Mouse (Mus musculus): ENCODE results near the gene Slc34a1.

The Slc34a1 gene

GRCm38 (mm10) chr13:55398088-55398487, at the start of gene Slc34a1:
TSS of gene Slc34a1 (plus strand) at chr13:55398187.
- DNase-seq = no peak

GRCm38 (mm10) chr13:55361145-55361544, 36.8 kb upstream of the Slc34a1 start:
- no peak for DNase-seq

- no peak for DNase-seq
Observed at GRCm38 (mm10) chr13:55361974-55362452, 36.0 kb upstream of the Slc34a1 start.

GRCm38 (mm10) chr13:55362453-55363060, 35.4 kb upstream of the Slc34a1 start, which contains the start of gene Lman2:
TSS of gene Lman2 (minus strand) at chr13:55362783.
- DNase-seq = peak; percentile 92

GRCm38 (mm10) chr13:55368401-55368800, 29.6 kb upstream of the Slc34a1 start:
- peak; percentile 52 for DNase-seq

GRCm38 (mm10) chr13:55369531-55370114, 28.4 kb upstream of the Slc34a1 start, which contains the start of gene Rgs14:
TSS of gene Rgs14 (plus strand) at chr13:55369732.
- DNase-seq = peak; percentile 87

GRCm38 (mm10) chr13:55370234-55370633, 27.8 kb upstream of the Slc34a1 start:
- DNase-seq = peak; percentile 27

- peak; percentile 35 for DNase-seq
Observed at GRCm38 (mm10) chr13:55371007-55371681, 26.8 kb upstream of the Slc34a1 start.

GRCm38 (mm10) chr13:55371740-55372139, 26.2 kb upstream of the Slc34a1 start:
- no peak for DNase-seq

- DNase-seq = peak; percentile 78
Observed at GRCm38 (mm10) chr13:55374206-55374924, 23.6 kb upstream of the Slc34a1 start.

- DNase-seq = no peak
Observed at GRCm38 (mm10) chr13:55375877-55376276, 22.1 kb upstream of the Slc34a1 start.

GRCm38 (mm10) chr13:55378907-55379580, 18.9 kb upstream of the Slc34a1 start:
- no peak for DNase-seq

- no peak for DNase-seq
Observed at GRCm38 (mm10) chr13:55381790-55382189, 16.2 kb upstream of the Slc34a1 start.

- no peak for DNase-seq
Observed at GRCm38 (mm10) chr13:55390644-55391043, 7.3 kb upstream of the Slc34a1 start.

GRCm38 (mm10) chr13:55391626-55392029, 6.4 kb upstream of the Slc34a1 start:
- no peak for DNase-seq

GRCm38 (mm10) chr13:55392933-55393332, 5.1 kb upstream of the Slc34a1 start:
- peak; percentile 61 for DNase-seq

- DNase-seq = no peak
Observed at GRCm38 (mm10) chr13:55399300-55400038, 1.5 kb downstream of the Slc34a1 start.

- no peak for DNase-seq
Observed at GRCm38 (mm10) chr13:55400039-55400346, 2.0 kb downstream of the Slc34a1 start.

GRCm38 (mm10) chr13:55403266-55403665, 5.3 kb downstream of the Slc34a1 start:
- DNase-seq = no peak

GRCm38 (mm10) chr13:55403935-55404852, 6.2 kb downstream of the Slc34a1 start:
- DNase-seq = no peak

Measured in thymus, postnatal 25 days (tissue).